Mouse (Mus musculus) C2C12 (cell line): ENCODE results near the gene Acot2. TPM values are rescaled to one million over a fixed set of nuclear protein-coding genes. Genes with fewer than 3 reads are reported as not detected.

ENCODE experiments used
- H3K27me3 ChIP-seq: one replicate; pipeline ENCODE4 v1.6.1; 2011; ENCODE audit not compliant: control insufficient read depth, insufficient read depth, insufficient read length
- H3K36me3 ChIP-seq: one replicate; pipeline ENCODE4 v1.6.1; 2011; ENCODE audit not compliant: control insufficient read depth, insufficient read depth
- H3K4me3 ChIP-seq: one replicate; pipeline ENCODE4 v1.5.1; 2011; ENCODE audit warnings: mild to moderate bottlenecking, control low read depth; ENCODE audit not compliant: poor library complexity, insufficient read depth, severe bottlenecking
- H3K79me2 ChIP-seq: one replicate; pipeline ENCODE4 v1.6.1; 2011; ENCODE audit not compliant: control insufficient read depth, insufficient read depth
- H3K79me3 ChIP-seq: one replicate; pipeline ENCODE4 v1.6.1; 2011; ENCODE audit warnings: low read depth, control low read depth
- H3ac ChIP-seq: one replicate; pipeline ENCODE3; 2011; ENCODE audit warnings: low read depth; ENCODE audit not compliant: control insufficient read depth, insufficient read length
- CEBPB ChIP-seq: IDR thresholded peaks from one replicate; pipeline ENCODE4 v1.6.1; 2011; ENCODE audit warnings: low read depth, mild to moderate bottlenecking, control low read depth, moderate library complexity
- CTCF ChIP-seq: IDR thresholded peaks from one replicate; pipeline ENCODE4 v1.5.1; 2011; ENCODE audit not compliant: control insufficient read depth, insufficient read depth, insufficient read length
- FOSL1 ChIP-seq: IDR thresholded peaks from one replicate; pipeline ENCODE4 v1.8.0; 2011; ENCODE audit warnings: mild to moderate bottlenecking, low read length; ENCODE audit not compliant: poor library complexity, insufficient read depth, severe bottlenecking
- MAX ChIP-seq: IDR thresholded peaks from one replicate; pipeline ENCODE4 v1.6.1; 2011; ENCODE audit warnings: mild to moderate bottlenecking, control low read depth
- MYOD1 ChIP-seq: IDR thresholded peaks from one replicate; pipeline ENCODE4 v1.6.1; 2011; ENCODE audit warnings: low read depth; ENCODE audit not compliant: control insufficient read depth, insufficient read length
- MYOG ChIP-seq: IDR thresholded peaks from one replicate; pipeline ENCODE4 v1.6.1; 2011; ENCODE audit not compliant: control insufficient read depth, insufficient read length; ENCODE audit errors: extremely low read depth
- USF1 ChIP-seq: IDR thresholded peaks from one replicate; pipeline ENCODE4 v1.6.1; 2011; ENCODE audit warnings: low read depth, mild to moderate bottlenecking, control low read depth, moderate library complexity
- polyA plus RNA-seq: library from polyadenylated mRNA; unstranded; fragments of >200 nt; fragmentation: generic; extraction: Trizol; gene quantifications from one replicate; pipeline ENCODE4 v1.2.1, GENCODE M21; 2012; ENCODE audit warnings: missing spikeins

Gene Acot2
- polyA plus RNA-seq, 1 experiment: 2.6 TPM

- peaks cover 38% of the 10 kb centered on the region for H3K79me2 ChIP-seq
Measured at GRCm38 (mm10) chr12:83949043-83949442, 38.6 kb upstream of the Acot2 start.

DNA sequence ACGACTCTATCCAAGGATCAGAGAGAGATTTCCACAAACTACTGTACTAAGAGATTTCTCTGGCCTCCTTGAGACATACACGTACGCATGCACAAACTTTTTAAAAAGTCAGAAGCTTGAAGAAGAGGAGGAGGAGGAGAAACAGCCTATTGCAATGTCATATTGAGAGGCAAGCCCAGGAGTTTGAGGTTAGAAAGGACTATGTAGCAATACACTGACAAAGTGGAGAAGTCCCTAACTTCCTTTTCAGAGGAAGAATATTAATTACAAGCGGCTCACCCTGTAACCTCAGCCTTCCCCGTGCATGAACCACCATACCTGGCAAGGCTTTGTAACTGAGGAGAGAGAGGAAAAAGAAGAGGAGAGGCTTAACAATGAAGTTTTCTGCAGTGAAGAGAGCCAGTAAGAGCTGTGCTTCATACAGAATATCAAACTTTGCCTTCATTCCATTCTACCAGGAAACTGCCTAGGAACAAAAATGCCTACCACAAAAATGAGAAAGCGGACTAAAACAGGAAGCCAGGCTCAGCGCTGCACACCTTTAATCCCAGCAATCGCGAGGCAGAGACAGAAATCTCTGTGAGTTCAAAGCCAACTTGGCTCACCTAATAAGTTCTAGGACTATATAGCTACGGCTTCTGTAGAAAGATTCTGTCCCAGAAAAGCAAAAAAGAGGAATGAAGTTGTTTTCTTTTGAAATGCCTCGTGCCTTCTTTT lies 37.7 kb upstream of the Acot2 start:
- H3ac ChIP-seq: peak overlapping the region; percentile 39
- H3K79me3 ChIP-seq: peaks cover 27% of the 10 kb centered on the region
- peaks cover 27% of the 10 kb centered on the region for H3K36me3 ChIP-seq
- H3K4me3 ChIP-seq: peak overlapping the region; percentile 71
- H3K79me2 ChIP-seq: peaks cover 39% of the 10 kb centered on the region
- no peaks in the 10 kb centered on the region for H3K27me3 ChIP-seq
- TF ChIP-seq MYOG (no peak), CEBPB (no peak), CTCF (no peak), USF1 (no peak), MYOD1 (no peak)

More at GRCm38 (mm10) chr12:83949043-83949442, 38.6 kb upstream of the Acot2 start:
- Histone ChIP-seq H3K36me3 (peaks cover 21% of the 10 kb centered on the region), H3K79me3 (peaks cover 27% of the 10 kb centered on the region), H3K27me3 (no peaks in the 10 kb centered on the region), H3K4me3 (no peak overlapping the region), H3ac (no peak overlapping the region)
- no peak for TF ChIP-seq MAX
- TF ChIP-seq USF1: no peak
- TF ChIP-seq FOSL1: no peak
- TF ChIP-seq MYOD1: no peak
- TF ChIP-seq CTCF: no peak
- TF ChIP-seq MYOG: no peak
- no peak for TF ChIP-seq CEBPB

DNA sequence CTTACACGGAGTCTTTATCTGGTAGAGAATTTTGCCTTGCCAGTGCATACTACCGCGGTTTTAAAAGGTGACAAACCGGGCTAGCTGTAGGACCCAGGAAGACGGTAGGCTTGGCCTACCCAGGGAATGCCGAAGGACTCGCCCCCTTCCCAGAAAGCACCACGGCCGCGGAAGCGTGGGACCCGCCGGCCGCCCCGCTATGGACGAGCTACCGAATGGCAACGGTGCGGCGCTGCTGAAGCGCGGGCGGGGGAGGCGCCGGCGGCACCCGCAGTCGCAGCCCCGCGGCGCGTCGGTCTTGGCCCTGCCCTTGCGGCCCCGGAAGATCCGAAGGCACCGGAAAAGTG lies 37.2 kb upstream of the Acot2 start, which contains the start of gene Riox1:
Gene Riox1, plus strand, starts transcription at position 116 of the 347 bp plus-strand sequence.
- Histone ChIP-seq H3ac (peak within 1 kb of the TSS; percentile 97), H3K79me2 (peaks cover 39% of the 10 kb centered on the region), H3K36me3 (peaks cover 27% of the 10 kb centered on the region), H3K27me3 (no peaks in the 10 kb centered on the region), H3K79me3 (peaks cover 27% of the 10 kb centered on the region), H3K4me3 (peak within 1 kb of the TSS; percentile 71)
- TF ChIP-seq CTCF: no peak
- TF ChIP-seq MAX: peak; percentile 18

- Histone ChIP-seq H3ac (peak overlapping the region; percentile 97), H3K79me3 (peaks cover 27% of the 10 kb centered on the region), H3K27me3 (no peaks in the 10 kb centered on the region), H3K79me2 (peaks cover 39% of the 10 kb centered on the region), H3K4me3 (peak overlapping the region; percentile 71), H3K36me3 (peaks cover 27% of the 10 kb centered on the region)
- TF ChIP-seq MYOD1 (no peak), USF1 (no peak), FOSL1 (no peak), MAX (peak; percentile 6), CTCF (no peak), MYOG (no peak), CEBPB (no peak)
Measured at GRCm38 (mm10) chr12:83950840-83951701, 36.6 kb upstream of the Acot2 start.

DNA sequence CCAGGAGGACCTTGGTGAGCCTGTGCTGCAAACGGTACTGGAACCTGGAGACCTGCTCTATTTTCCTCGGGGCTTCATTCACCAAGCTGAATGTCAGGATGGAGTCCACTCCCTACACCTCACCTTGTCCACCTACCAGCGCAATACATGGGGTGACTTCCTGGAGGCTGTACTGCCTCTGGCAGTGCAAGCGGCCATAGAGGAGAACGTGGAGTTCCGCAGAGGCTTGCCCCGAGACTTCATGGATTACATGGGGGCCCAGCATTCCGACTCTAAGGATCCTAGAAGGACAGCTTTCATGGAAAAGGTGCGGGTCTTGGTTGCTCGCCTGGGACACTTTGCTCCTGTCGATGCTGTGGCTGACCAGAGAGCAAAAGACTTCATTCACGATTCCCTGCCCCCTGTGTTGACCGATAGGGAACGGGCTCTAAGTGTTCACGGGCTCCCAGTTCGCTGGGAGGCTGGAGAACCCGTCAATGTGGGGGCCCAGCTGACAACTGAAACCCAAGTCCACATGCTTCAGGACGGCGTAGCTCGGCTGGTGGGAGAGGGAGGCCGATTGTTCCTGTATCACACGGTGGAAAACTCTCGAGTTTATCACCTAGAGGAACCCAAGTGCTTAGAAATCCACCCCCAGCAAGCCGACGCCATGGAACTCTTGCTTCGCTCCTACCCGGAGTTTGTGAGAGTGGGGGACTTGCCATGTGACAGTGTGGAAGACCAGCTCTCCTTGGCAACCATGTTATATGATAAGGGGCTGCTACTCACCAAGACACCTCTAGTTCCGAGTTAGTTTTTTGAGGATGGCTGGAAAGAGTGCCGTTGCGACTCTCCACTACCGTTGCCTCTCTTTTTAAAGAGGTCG lies 35.7 kb upstream of the Acot2 start:
- TF ChIP-seq CEBPB (no peak), CTCF (no peak), USF1 (no peak), MYOD1 (no peak), MAX (no peak), FOSL1 (no peak), MYOG (no peak)
- Histone ChIP-seq H3K79me2 (peaks cover 39% of the 10 kb centered on the region), H3ac (no peak overlapping the region), H3K4me3 (peak overlapping the region; percentile 71), H3K36me3 (peaks cover 27% of the 10 kb centered on the region), H3K79me3 (peaks cover 27% of the 10 kb centered on the region), H3K27me3 (no peaks in the 10 kb centered on the region)
